Mouse (Mus musculus) spleen, adult 2 months (tissue): ENCODE measurements around the gene Cst8.

Experiments used
- CTCF ChIP-seq: fragments of 200-500 bp; IDR thresholded peaks from 2 replicates; pipeline ENCODE4 v1.5.1; 2011; ENCODE audit warnings: mild to moderate bottlenecking, inconsistent platforms; ENCODE audit not compliant: insufficient read depth, insufficient read length, insufficient replicate concordance; ENCODE audit errors: extremely low read depth
- POLR2A ChIP-seq: fragments of 200-500 bp; IDR thresholded peaks from 2 replicates; pipeline ENCODE4 v1.6.1; 2011; ENCODE audit warnings: low read depth, low read length, inconsistent platforms

GRCm38 (mm10) chr2:148781709-148782108, 16.9 kb upstream of the Cst8 start, which contains the start of gene 8030411F24Rik:
- TF ChIP-seq CTCF (no peak), POLR2A (no peak)
